Mouse (Mus musculus): Measurements from ENCODE around the gene Kidins220.

- no peak for TF ChIP-seq POLR2A (IDR thresholded peaks at IDR 0.05; ENCODE audit: low read depth, low read length)
- TF ChIP-seq CTCF (IDR thresholded peaks at IDR 0.05; ENCODE audit: borderline replicate concordance, insufficient read depth, low read length): no peak
Observed at GRCm38 (mm10) chr12:25086966-25087365, 112.2 kb downstream of the Kidins220 start.
